Mouse (Mus musculus): ENCODE measurements around the gene Ptpn14. TPM values are rescaled to one million over a fixed set of nuclear protein-coding genes. Genes with fewer than 3 reads are reported as not detected.

Gene Ptpn14
- polyA plus RNA-seq, 1 experiment: 0.50 TPM

DNA sequence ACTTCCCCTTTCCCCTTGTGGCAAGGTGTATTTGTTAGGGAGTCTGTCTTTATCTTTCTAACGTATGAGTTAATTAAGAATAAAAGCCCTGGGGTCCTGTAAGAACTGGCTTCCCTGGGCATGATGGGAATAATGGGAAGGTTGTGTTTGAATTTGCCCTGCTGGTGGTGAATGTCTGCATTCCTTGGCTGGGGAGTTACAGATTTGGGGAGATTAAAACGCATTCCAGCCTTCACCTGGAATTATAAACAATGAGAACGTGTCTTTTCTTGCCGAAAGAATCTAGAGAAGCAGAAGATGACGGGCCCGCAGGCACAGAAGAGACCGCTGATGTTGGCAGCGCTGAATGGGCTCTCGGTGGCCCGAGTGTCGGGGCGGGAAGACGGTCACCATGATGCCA, 126.6 kb downstream of the Ptpn14 start:
- H3K4me1 ChIP-seq (ENCODE audit: control insufficient read depth, insufficient read depth, low read length): no peaks in the 10 kb centered on the region
- H3K4me3 ChIP-seq (ENCODE audit: insufficient read depth, low read length): no peak overlapping the region
- TF ChIP-seq POLR2A (IDR thresholded peaks at IDR 0.05; ENCODE audit: borderline replicate concordance, low read depth, low read length): no peak
- TF ChIP-seq CTCF (IDR thresholded peaks at IDR 0.05; ENCODE audit: low read depth, low read length): no peak
- H3K27ac ChIP-seq (ENCODE audit: insufficient read depth, low read depth, low read length): no peak overlapping the region

DNA sequence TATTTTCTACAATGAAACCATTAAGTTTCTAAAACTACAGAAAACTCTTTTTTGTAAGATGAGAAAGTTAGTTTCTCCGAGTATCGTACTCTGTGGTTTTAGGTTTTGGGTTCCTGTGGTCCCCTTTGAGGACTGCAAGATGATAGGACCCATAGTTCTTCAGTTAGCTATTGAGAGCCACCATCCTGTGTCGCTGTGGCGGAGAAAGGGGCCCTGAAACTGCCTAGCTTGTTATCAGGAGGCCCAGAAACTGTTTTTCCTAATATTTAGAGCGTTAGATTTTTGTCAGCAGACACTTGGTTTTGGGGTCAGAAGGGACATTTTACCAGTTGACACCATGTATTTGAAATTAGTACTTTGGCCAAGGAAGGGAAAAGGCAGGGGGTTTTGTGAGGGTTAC, 127.7 kb downstream of the Ptpn14 start:
- TF ChIP-seq POLR2A (IDR thresholded peaks at IDR 0.05; ENCODE audit: borderline replicate concordance, low read depth, low read length): no peak
- no peak for TF ChIP-seq CTCF (IDR thresholded peaks at IDR 0.05; ENCODE audit: low read depth, low read length)
- H3K4me1 ChIP-seq (ENCODE audit: control insufficient read depth, insufficient read depth, low read length): peaks cover 2% of the 10 kb centered on the region
- H3K27ac ChIP-seq (ENCODE audit: insufficient read depth, low read depth, low read length): no peak overlapping the region
- H3K4me3 ChIP-seq (ENCODE audit: insufficient read depth, low read length): no peak overlapping the region

DNA sequence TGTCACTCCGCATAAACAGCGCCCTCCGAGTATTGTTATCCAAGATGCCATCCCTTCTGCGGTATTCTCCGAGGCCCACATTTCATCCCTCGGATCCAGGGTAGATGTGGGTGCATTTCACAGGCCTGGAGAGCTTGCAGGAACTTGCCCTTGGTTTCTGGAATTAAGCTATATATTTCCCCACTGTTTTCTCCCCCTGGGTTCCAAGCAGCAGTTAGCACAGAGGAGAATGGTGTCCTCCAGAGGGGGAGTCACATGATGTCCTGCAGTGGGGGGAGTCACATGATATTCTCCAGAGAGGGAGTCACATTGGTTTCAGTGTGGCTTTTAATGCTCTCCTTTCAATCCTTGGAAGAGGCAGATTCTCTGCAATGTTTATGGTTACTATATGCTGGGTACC, 130.3 kb downstream of the Ptpn14 start:
- Histone ChIP-seq H3K4me3 (ENCODE audit: insufficient read depth, low read length) (no peak overlapping the region), H3K4me1 (ENCODE audit: control insufficient read depth, insufficient read depth, low read length) (peaks cover 2% of the 10 kb centered on the region), H3K27ac (ENCODE audit: insufficient read depth, low read depth, low read length) (no peak overlapping the region)
- no peak for TF ChIP-seq CTCF (IDR thresholded peaks at IDR 0.05; ENCODE audit: low read depth, low read length)
- no peak for TF ChIP-seq POLR2A (IDR thresholded peaks at IDR 0.05; ENCODE audit: borderline replicate concordance, low read depth, low read length)

DNA sequence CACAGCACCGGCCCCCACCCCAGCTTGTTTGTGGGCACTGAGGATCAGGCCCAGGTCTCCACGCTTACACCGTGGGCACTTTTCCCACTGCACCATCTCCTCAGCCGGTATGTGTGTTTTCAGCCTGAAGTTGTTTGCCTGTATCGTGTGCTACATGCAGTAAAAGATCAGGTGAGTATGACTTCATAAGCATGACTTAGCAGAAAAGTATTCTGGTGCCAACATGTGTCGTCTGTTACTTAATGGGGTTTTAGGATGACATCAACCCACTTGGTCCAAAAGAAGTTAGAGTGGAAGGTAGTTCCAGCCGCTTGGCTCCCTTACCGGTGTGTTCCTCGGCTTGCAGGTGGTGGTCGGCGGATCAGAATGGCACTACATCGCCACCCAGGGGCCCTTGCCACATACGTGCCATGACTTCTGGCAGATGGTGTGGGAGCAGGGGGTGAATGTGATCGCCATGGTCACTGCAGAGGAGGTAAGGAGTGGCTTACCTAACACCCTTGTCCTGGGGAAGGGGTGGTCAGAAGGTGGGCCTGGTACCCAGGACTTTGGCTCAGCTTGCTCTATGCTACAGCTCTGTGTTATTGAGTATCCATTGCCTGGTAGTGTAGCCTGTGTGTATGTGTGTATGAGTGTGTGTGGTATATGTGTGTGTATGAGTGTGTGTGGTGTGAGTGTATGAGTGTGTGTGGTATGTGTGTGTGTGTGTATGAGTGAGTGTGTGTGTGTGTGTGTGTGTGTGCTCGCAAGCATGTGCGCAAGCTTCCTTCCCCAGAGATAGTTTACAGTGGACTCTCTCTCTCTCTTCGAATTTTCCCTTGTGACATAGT, 132.3 kb downstream of the Ptpn14 start:
- H3K4me1 ChIP-seq (ENCODE audit: control insufficient read depth, insufficient read depth, low read length): peaks cover 2% of the 10 kb centered on the region
- H3K27ac ChIP-seq (ENCODE audit: insufficient read depth, low read depth, low read length): no peak overlapping the region
- TF ChIP-seq CTCF (IDR thresholded peaks at IDR 0.05; ENCODE audit: low read depth, low read length) (no peak), POLR2A (IDR thresholded peaks at IDR 0.05; ENCODE audit: borderline replicate concordance, low read depth, low read length) (no peak)
- no peak overlapping the region for H3K4me3 ChIP-seq (ENCODE audit: insufficient read depth, low read length)

GRCm38 (mm10) chr1:189860942-189861315, 132.9 kb downstream of the Ptpn14 start:
- Histone ChIP-seq H3K4me1 (ENCODE audit: control insufficient read depth, insufficient read depth, low read length) (peaks cover 2% of the 10 kb centered on the region), H3K27ac (ENCODE audit: insufficient read depth, low read depth, low read length) (no peak overlapping the region), H3K4me3 (ENCODE audit: insufficient read depth, low read length) (no peak overlapping the region)
- TF ChIP-seq CTCF (IDR thresholded peaks at IDR 0.05; ENCODE audit: low read depth, low read length) (no peak), POLR2A (IDR thresholded peaks at IDR 0.05; ENCODE audit: borderline replicate concordance, low read depth, low read length) (no peak)

DNA sequence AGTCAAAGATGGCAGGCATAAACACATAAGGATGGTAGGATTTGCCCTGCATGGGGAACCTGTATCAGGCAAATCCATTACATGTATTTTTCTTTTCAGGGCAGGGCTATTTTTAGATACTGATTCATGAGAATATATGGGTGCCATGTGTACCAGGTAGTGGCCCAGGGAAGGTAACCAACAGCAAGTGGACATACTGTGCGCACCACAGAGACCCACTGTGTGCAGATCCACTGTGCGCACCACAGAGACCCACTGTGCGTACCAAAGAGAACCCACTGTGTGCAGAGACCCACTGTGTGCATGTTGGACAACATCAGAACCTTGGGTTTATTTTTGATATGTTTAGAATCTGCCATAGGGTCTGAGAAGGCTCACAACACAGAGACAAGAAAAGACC, 135.7 kb downstream of the Ptpn14 start:
- TF ChIP-seq CTCF (IDR thresholded peaks at IDR 0.05; ENCODE audit: low read depth, low read length) (no peak), POLR2A (IDR thresholded peaks at IDR 0.05; ENCODE audit: borderline replicate concordance, low read depth, low read length) (no peak)

DNA sequence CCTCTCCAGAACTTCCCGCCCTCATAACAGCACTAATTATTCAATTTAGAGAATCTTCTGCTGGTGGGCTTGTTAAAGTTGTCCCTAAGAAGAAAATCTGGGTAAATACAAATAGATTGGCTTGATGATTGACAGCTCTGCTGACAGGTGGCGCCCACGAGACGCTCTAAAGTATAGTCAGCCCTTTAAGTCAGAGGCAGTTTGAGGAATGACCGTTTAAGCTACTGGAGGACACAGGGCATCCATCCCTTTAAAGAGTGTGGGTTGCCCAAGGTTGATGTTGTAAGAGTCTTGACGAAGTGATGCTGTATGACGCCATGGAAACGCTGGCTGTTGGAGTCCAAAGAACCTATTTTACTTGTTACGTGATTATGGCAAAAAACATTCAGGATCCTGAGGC, 136.2 kb downstream of the Ptpn14 start:
- Histone ChIP-seq H3K27ac (ENCODE audit: insufficient read depth, low read depth, low read length) (no peak overlapping the region), H3K4me1 (ENCODE audit: control insufficient read depth, insufficient read depth, low read length) (peaks cover 6% of the 10 kb centered on the region), H3K4me3 (ENCODE audit: insufficient read depth, low read length) (no peak overlapping the region)
- TF ChIP-seq POLR2A (IDR thresholded peaks at IDR 0.05; ENCODE audit: borderline replicate concordance, low read depth, low read length) (no peak), CTCF (IDR thresholded peaks at IDR 0.05; ENCODE audit: low read depth, low read length) (no peak)

More for the DNA sequence above, 135.7 kb downstream of the Ptpn14 start:
- no peak overlapping the region for H3K4me3 ChIP-seq (ENCODE audit: insufficient read depth, low read length)
- no peak overlapping the region for H3K27ac ChIP-seq (ENCODE audit: insufficient read depth, low read depth, low read length)
- peaks cover 6% of the 10 kb centered on the region for H3K4me1 ChIP-seq (ENCODE audit: control insufficient read depth, insufficient read depth, low read length)

- no peak overlapping the region for H3K4me3 ChIP-seq (ENCODE audit: insufficient read depth, low read length)
- no peak overlapping the region for H3K27ac ChIP-seq (ENCODE audit: insufficient read depth, low read depth, low read length)
- H3K4me1 ChIP-seq (ENCODE audit: control insufficient read depth, insufficient read depth, low read length): peaks cover 5% of the 10 kb centered on the region
- TF ChIP-seq POLR2A (IDR thresholded peaks at IDR 0.05; ENCODE audit: borderline replicate concordance, low read depth, low read length): no peak
- TF ChIP-seq CTCF (IDR thresholded peaks at IDR 0.05; ENCODE audit: low read depth, low read length): no peak
These were observed 136.9 kb downstream of the Ptpn14 start for GRCm38 (mm10) chr1:189864846-189865560.

- Histone ChIP-seq H3K4me1 (ENCODE audit: control insufficient read depth, insufficient read depth, low read length) (peaks cover 4% of the 10 kb centered on the region), H3K4me3 (ENCODE audit: insufficient read depth, low read length) (no peak overlapping the region), H3K27ac (ENCODE audit: insufficient read depth, low read depth, low read length) (no peak overlapping the region)
- no peak for TF ChIP-seq CTCF (IDR thresholded peaks at IDR 0.05; ENCODE audit: low read depth, low read length)
- TF ChIP-seq POLR2A (IDR thresholded peaks at IDR 0.05; ENCODE audit: borderline replicate concordance, low read depth, low read length): no peak
These were observed 138.6 kb downstream of the Ptpn14 start for GRCm38 (mm10) chr1:189866621-189867020.

DNA sequence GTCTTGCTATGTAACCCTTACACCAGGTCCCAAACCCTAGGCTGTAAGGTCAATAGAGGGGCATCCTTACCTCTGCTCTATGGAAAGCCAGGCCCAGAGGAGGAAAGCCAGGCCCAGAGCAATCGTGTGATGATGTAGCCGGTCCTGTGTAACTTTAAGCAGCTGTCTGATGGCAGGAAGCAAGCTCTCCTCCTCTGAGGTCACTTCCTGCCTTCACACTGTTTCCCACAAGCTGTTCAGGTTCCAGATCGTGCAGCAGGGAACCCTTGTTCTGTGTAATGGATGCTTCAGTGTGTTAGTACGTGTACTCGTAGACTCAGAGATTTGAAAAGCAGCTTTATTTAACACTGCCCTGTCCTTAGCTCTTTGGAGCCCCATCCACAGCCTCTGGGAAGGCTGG, 139.0 kb downstream of the Ptpn14 start:
- Histone ChIP-seq H3K4me1 (ENCODE audit: control insufficient read depth, insufficient read depth, low read length) (peaks cover 6% of the 10 kb centered on the region), H3K4me3 (ENCODE audit: insufficient read depth, low read length) (no peak overlapping the region), H3K27ac (ENCODE audit: insufficient read depth, low read depth, low read length) (no peak overlapping the region)
- TF ChIP-seq CTCF (IDR thresholded peaks at IDR 0.05; ENCODE audit: low read depth, low read length) (no peak), POLR2A (IDR thresholded peaks at IDR 0.05; ENCODE audit: borderline replicate concordance, low read depth, low read length) (no peak)

Data from bone marrow macrophage, adult 2 months (primary cell).